Mouse (Mus musculus): ENCODE results near the gene Slit1. TPM values are rescaled to one million over a fixed set of nuclear protein-coding genes. Genes with fewer than 3 reads are reported as not detected.

Slit1 gene
- total RNA-seq, 2 experiments from 2014 or later, result 0.51 TPM; not detected in 1

GRCm38 (mm10) chr19:41615606-41616224, 127.8 kb downstream of the Slit1 start:
- no peak for ATAC-seq (replicated peaks; ENCODE audit: low FRiP score, poor library complexity, severe bottlenecking)

GRCm38 (mm10) chr19:41613325-41614087, 130.0 kb downstream of the Slit1 start:
- ATAC-seq (replicated peaks; ENCODE audit: low FRiP score, poor library complexity, severe bottlenecking), result no peak

GRCm38 (mm10) chr19:41611683-41612082, 131.8 kb downstream of the Slit1 start:
- no peak for ATAC-seq (replicated peaks; ENCODE audit: low FRiP score, poor library complexity, severe bottlenecking)

GRCm38 (mm10) chr19:41606208-41606987, 137.1 kb downstream of the Slit1 start:
- ATAC-seq (replicated peaks; ENCODE audit: low FRiP score, poor library complexity, severe bottlenecking), result no peak

GRCm38 (mm10) chr19:41600647-41601046, 142.8 kb downstream of the Slit1 start:
- ATAC-seq (replicated peaks; ENCODE audit: low FRiP score, poor library complexity, severe bottlenecking), result no peak

GRCm38 (mm10) chr19:41597170-41597894, 146.1 kb downstream of the Slit1 start:
- ATAC-seq (replicated peaks; ENCODE audit: low FRiP score, poor library complexity, severe bottlenecking), result no peak

- no peak for ATAC-seq (replicated peaks; ENCODE audit: low FRiP score, poor library complexity, severe bottlenecking)
Observed at GRCm38 (mm10) chr19:41591808-41592207, 151.7 kb downstream of the Slit1 start.

GRCm38 (mm10) chr19:41589681-41590080, 153.8 kb downstream of the Slit1 start:
- no peak for ATAC-seq (replicated peaks; ENCODE audit: low FRiP score, poor library complexity, severe bottlenecking)

GRCm38 (mm10) chr19:41589026-41589425, 154.4 kb downstream of the Slit1 start:
- no peak for ATAC-seq (replicated peaks; ENCODE audit: low FRiP score, poor library complexity, severe bottlenecking)

- no peak for ATAC-seq (replicated peaks; ENCODE audit: low FRiP score, poor library complexity, severe bottlenecking)
Observed at GRCm38 (mm10) chr19:41587431-41588222, 155.8 kb downstream of the Slit1 start.

GRCm38 (mm10) chr19:41586752-41587151, 156.7 kb downstream of the Slit1 start:
- ATAC-seq (replicated peaks; ENCODE audit: low FRiP score, poor library complexity, severe bottlenecking), result no peak

- ATAC-seq (replicated peaks; ENCODE audit: low FRiP score, poor library complexity, severe bottlenecking), result no peak
Observed at GRCm38 (mm10) chr19:41582918-41583514, 160.4 kb downstream of the Slit1 start.

- no peak for ATAC-seq (replicated peaks; ENCODE audit: low FRiP score, poor library complexity, severe bottlenecking)
Observed at GRCm38 (mm10) chr19:41581706-41582420, 161.6 kb downstream of the Slit1 start, which contains the start of gene Gm340. Gene Gm340 (plus strand): TSS chr19:41582370.

GRCm38 (mm10) chr19:41579311-41579920, 164.0 kb downstream of the Slit1 start:
- 0 out of 2 replicates have a peak, but pooled peaks have one; percentile 24 for ATAC-seq (replicated peaks; ENCODE audit: low FRiP score, poor library complexity, severe bottlenecking)

- no peak for ATAC-seq (replicated peaks; ENCODE audit: low FRiP score, poor library complexity, severe bottlenecking)
Observed at GRCm38 (mm10) chr19:41577576-41577975, 165.9 kb downstream of the Slit1 start.

GRCm38 (mm10) chr19:41573700-41574099, 169.8 kb downstream of the Slit1 start:
- ATAC-seq (replicated peaks; ENCODE audit: low FRiP score, poor library complexity, severe bottlenecking), result no peak

- no peak for ATAC-seq (replicated peaks; ENCODE audit: low FRiP score, poor library complexity, severe bottlenecking)
Observed at GRCm38 (mm10) chr19:41568791-41569190, 174.7 kb downstream of the Slit1 start.

- ATAC-seq (replicated peaks; ENCODE audit: low FRiP score, poor library complexity, severe bottlenecking), result no peak
Observed at GRCm38 (mm10) chr19:41560856-41561255, 182.6 kb downstream of the Slit1 start.

All from erythroblast, adult 5-6 weeks (primary cell).